Mouse (Mus musculus) small intestine, adult 2 months (tissue): ENCODE data around the gene Tenm3. TPM values are rescaled to one million over a fixed set of nuclear protein-coding genes. Genes with fewer than 3 reads are reported as not detected.

Experiments
- H3K27ac ChIP-seq: fragments of 200-500 bp; 2 replicates; pipeline ENCODE4 v1.5.1; 2012; ENCODE audit warnings: low read depth, low read length, control low read depth, inconsistent platforms; ENCODE audit not compliant: insufficient read depth
- H3K27me3 ChIP-seq: fragments of 200-500 bp; 2 replicates; pipeline ENCODE4 v1.6.1; 2012; ENCODE audit warnings: mild to moderate bottlenecking, moderate library complexity, low read length, inconsistent platforms; ENCODE audit not compliant: control insufficient read depth, insufficient read depth
- H3K36me3 ChIP-seq: fragments of 200-500 bp; 2 replicates; pipeline ENCODE4 v1.6.1; 2012; ENCODE audit warnings: mild to moderate bottlenecking, low read length, control low read depth, inconsistent platforms; ENCODE audit not compliant: control insufficient read depth, insufficient read depth
- H3K4me1 ChIP-seq: fragments of 200-500 bp; 2 replicates; pipeline ENCODE4 v1.6.1; 2012; ENCODE audit warnings: low read length, inconsistent platforms, mixed read lengths; ENCODE audit not compliant: control insufficient read depth, insufficient read depth, insufficient read length
- H3K4me3 ChIP-seq: fragments of 200-500 bp; 2 replicates; pipeline ENCODE4 v1.5.1; 2012; ENCODE audit warnings: low read depth, mild to moderate bottlenecking, control low read depth, inconsistent platforms, low read length, moderate library complexity
- CTCF ChIP-seq: fragments of 200-500 bp; IDR thresholded peaks from 2 replicates; pipeline ENCODE4 v1.5.1; 2012; ENCODE audit warnings: low read depth, mild to moderate bottlenecking, control low read depth, inconsistent platforms, low read length, moderate library complexity, mixed read lengths; ENCODE audit not compliant: insufficient replicate concordance, insufficient read length; ENCODE audit errors: extremely low read depth
- POLR2A ChIP-seq: fragments of 200-500 bp; IDR thresholded peaks from 2 replicates; pipeline ENCODE4 v1.6.1; 2012; ENCODE audit warnings: low read depth, mild to moderate bottlenecking, control low read depth, inconsistent platforms, low read length, moderate library complexity
- WGBS: fragments of 180-500 bp; shearing (Covaris S2); methylation state at CpG from one replicate; pipeline ENCODE4 v1.1.7; 2018; 5-methylcytosine and 5-hydroxymethylcytosine counted together
- polyA plus RNA-seq: library from polyadenylated mRNA; depleted of rRNA; stranded (reverse); fragments of >200 nt; gene quantifications from 2 replicates; pipeline ENCODE4 v1.2.3, GENCODE M21; 2012

Gene Tenm3
- polyA plus RNA-seq, 1 experiment, result 1.6 TPM

DNA sequence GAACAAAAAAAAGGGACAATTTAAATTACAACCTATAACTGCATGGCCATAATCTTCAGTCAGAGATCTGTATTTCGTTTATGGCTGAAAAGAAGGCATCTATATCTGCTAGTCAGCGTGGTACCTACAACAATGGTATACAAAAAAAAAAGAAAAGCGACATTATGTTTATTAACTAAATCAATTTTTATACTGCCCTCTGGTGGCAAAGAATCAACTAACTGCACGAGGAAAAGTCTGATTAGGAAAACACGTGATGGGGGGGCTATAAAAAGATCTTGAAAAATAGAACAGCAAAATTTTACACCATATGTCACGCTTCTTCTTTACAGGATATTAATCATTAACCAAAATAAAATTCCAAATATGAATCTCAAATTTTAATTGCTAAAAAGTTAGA is 316.3 kb downstream of the Tenm3 start:
- H3K27me3 ChIP-seq, result no peaks in the 10 kb centered on the region
- TF ChIP-seq CTCF, result no peak
- no peaks in the 10 kb centered on the region for H3K36me3 ChIP-seq
- 11% methylated on average over 6 of the region's 6 CpGs for WGBS
- no peak overlapping the region for H3K4me3 ChIP-seq
- no peaks in the 10 kb centered on the region for H3K4me1 ChIP-seq
- H3K27ac ChIP-seq, result no peak overlapping the region

DNA sequence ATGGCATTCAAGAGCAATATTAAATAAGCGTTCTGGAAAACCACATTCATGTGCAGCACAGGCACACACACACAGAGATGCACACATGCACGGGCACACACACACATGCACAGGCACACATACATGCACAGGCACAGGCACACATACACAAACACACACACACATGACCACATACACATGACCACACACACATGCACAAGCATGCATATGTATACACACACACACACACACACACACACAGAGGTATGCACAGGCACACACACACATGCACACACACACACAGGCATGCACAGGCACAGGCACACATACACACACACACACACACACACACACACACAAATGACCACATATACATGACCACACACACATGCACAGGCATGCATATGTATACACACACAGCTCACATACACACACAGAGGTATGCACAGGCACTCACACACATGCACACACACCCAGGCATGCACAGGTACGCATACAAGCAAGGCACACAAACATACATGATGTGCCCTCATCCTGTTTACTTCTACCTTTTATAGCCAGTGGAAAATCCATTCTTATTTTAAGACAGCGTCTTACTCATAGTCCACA is 321.1 kb downstream of the Tenm3 start:
- Histone ChIP-seq H3K27me3 (no peaks in the 10 kb centered on the region), H3K36me3 (no peaks in the 10 kb centered on the region), H3K4me1 (no peaks in the 10 kb centered on the region), H3K27ac (no peak overlapping the region), H3K4me3 (no peak overlapping the region)
- TF ChIP-seq POLR2A, result no peak
- no peak for TF ChIP-seq CTCF
- 91% methylated on average over 4 of the region's 4 CpGs for WGBS

DNA sequence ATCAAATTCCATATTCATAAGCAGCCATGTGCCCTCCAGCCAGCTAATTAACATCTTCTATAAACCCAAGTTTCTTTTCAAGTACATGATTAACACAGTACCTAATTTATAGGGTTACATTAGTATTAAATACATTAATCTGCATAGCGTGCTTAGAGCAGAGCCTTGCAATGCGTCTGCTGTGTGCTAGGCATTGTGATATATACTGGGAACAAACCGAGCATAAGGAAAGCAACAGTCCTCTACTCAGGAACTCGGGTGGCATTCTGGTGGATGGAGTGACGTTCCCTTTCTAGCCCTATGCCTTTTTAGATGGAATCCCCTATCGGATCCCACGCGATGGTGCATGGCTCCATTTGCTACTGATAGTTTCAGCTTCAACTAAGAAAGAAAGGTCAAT is 321.7 kb downstream of the Tenm3 start:
- no peaks in the 10 kb centered on the region for H3K4me1 ChIP-seq
- H3K4me3 ChIP-seq, result no peak overlapping the region
- H3K27ac ChIP-seq, result no peak overlapping the region
- H3K27me3 ChIP-seq, result no peaks in the 10 kb centered on the region
- WGBS, result 92% methylated on average over 8 of the region's 8 CpGs
- TF ChIP-seq POLR2A, result no peak
- no peak for TF ChIP-seq CTCF
- H3K36me3 ChIP-seq, result no peaks in the 10 kb centered on the region

DNA sequence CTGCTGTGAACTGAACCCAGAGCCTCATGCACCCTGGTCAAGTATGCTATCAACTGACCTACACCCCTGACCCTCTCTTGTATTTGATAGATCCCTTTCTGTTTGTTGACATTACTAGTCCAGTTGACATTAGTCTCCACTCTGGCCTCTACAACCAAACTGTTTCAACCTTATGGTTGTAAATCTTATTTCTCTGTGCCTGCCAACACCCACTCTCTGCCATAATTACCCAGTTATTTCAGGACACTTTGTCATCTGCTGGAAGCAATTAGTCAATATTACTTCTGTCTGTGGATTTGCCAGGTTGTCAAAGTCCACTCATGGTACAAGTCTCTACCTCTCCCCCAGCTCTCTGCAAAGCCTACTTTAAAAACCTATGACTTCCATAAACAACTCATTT is 326.3 kb downstream of the Tenm3 start:
- H3K27me3 ChIP-seq, result no peaks in the 10 kb centered on the region
- TF ChIP-seq POLR2A, result no peak
- TF ChIP-seq CTCF, result no peak
- H3K36me3 ChIP-seq, result no peaks in the 10 kb centered on the region
- H3K27ac ChIP-seq, result no peak overlapping the region
- no peaks in the 10 kb centered on the region for H3K4me1 ChIP-seq
- no peak overlapping the region for H3K4me3 ChIP-seq

DNA sequence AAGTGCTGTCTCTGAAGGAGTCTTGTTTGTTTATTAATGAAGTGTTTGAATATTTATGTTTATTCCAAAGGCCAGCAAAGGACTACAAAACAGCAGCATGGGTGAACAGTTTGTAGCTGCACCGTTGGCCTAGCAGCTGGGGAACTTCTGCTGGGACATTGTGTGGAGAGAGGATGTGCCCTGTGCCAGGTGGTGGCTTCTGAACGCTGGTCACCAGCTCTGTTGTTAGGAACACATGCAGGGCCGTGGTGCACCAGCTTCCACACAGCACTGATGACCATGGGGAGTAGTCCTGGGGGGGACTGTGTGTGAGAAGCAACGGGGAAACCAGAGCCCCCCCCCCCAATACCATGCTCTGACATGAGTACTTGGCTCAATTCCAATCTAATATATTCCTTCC is 329.5 kb downstream of the Tenm3 start:
- no peaks in the 10 kb centered on the region for H3K36me3 ChIP-seq
- no peaks in the 10 kb centered on the region for H3K27me3 ChIP-seq
- no peak overlapping the region for H3K27ac ChIP-seq
- no peak overlapping the region for H3K4me3 ChIP-seq
- TF ChIP-seq POLR2A (no peak), CTCF (no peak)
- no peaks in the 10 kb centered on the region for H3K4me1 ChIP-seq
- WGBS, result 76% methylated on average over 4 of the region's 4 CpGs

DNA sequence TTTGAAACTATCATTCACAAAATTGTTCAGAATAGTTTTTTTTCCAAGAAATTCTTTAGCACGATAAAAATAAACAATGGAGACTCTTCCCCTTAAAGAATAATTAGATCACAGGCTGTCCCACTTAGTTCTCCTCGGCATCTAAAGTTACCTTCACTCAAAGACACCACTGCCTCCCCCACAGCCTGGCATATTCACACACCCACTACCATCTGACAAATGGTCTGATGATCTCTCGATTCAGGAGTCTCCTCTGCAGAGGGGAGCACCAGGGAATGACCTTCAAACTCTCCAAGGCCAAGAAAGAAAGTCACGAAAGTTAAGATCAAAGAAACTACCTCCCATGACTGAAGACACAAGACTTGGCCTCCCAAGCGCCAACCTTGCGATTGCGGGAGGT is 329.9 kb downstream of the Tenm3 start:
- H3K4me3 ChIP-seq, result no peak overlapping the region
- H3K27ac ChIP-seq, result no peak overlapping the region
- no peak for TF ChIP-seq POLR2A
- TF ChIP-seq CTCF, result no peak
- H3K27me3 ChIP-seq, result no peaks in the 10 kb centered on the region
- no peaks in the 10 kb centered on the region for H3K4me1 ChIP-seq
- 84% methylated on average over 7 of the region's 7 CpGs for WGBS
- H3K36me3 ChIP-seq, result no peaks in the 10 kb centered on the region

DNA sequence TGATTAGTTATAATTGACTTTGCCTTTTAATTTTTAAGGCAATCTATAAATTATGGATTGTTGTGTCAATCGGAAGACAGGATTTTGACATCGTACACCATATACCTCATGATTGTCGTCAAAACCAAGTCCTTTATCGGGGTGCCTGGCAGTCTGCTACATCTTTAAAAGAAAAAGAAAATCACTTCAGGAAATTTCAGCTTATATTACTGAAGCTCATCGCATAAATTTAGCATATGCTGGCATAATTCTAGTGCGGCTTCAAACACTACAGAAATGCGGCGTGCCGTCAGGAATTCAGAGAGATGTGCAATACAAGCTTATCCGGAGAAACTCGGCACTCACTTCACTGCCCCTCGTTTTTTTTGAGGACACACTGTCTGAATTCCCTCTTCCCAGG is 332.2 kb downstream of the Tenm3 start:
- Histone ChIP-seq H3K4me3 (no peak overlapping the region), H3K36me3 (no peaks in the 10 kb centered on the region), H3K27me3 (no peaks in the 10 kb centered on the region), H3K4me1 (no peaks in the 10 kb centered on the region), H3K27ac (no peak overlapping the region)
- TF ChIP-seq CTCF (no peak), POLR2A (no peak)
- 88% methylated on average over 12 of the region's 12 CpGs for WGBS

DNA sequence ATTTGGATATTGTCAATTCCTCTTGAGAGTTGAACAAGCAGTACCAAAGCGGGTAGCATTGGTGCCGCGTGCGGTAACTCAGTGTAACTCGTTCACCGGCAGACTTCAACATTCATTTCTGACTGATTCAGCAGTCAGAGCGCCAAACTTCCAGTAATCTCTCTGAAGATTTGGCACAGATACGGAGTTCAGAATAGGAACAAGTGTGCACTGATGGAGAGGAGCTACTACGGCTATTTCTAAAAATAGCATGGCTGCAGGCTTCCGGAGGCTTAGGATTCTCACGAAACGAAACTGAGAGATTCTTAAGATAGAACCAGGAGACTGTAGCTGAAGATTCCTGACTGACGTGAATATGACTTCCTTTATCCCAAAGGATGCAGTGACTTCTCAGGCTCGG is 332.6 kb downstream of the Tenm3 start:
- TF ChIP-seq CTCF (no peak), POLR2A (no peak)
- WGBS, result 83% methylated on average over 14 of the region's 14 CpGs
- no peak overlapping the region for H3K27ac ChIP-seq
- H3K36me3 ChIP-seq, result no peaks in the 10 kb centered on the region
- no peaks in the 10 kb centered on the region for H3K27me3 ChIP-seq
- H3K4me3 ChIP-seq, result no peak overlapping the region
- H3K4me1 ChIP-seq, result no peaks in the 10 kb centered on the region
